In the genomic region with DNA sequence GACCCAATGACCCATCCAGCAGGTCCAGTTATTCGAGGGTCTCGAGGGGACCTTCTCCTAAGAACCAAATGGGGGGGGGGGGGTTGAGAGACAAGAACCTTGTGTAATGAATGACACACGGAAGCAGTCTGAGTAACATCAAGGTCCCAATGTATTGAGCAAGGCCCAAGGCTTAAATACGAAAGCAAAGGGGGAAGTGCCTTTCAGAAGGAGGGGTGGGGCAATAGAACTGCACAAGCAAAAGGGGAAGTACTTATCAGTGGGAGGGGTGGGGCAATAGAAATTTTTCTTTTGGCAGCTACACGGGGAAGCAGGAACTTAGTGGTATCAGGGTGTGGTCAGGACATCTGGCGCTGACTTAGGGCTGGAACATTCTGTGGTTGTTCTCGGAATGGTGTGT, we compare ENCODE assay signal across 7 mouse cellular contexts. TPM values are rescaled to one million over a fixed set of nuclear protein-coding genes. Genes with fewer than 3 reads are reported as not detected.
"Had no signal": no experiment of that assay in that cellular context is flagged by ENCODE, and none has a peak within 500 bp of the region (broad histone marks: within the 10 kb centered on the region; RNA-seq: fewer than 3 reads in every experiment).

No protein-coding gene starts in this region.

RNA-seq across cellular contexts. Expression of gene Dnah7c, which starts 10.6 kb away (rescaled TPM):
- total RNA-seq: gastrocnemius, postnatal 10 days; gastrocnemius, postnatal 25 days; heart, postnatal 36 days; hematopoietic stem cell, adult 5-6 weeks; liver, adult 2 months had no signal
- polyA plus RNA-seq: large intestine, adult 2 months; liver, adult 2 months; liver, embryonic 12.5 days had no signal
